In genomic region chr5:151651411-151651784, GRCm38 (mm10) we compare ENCODE assay signal across 9 mouse cellular contexts. TPM values are rescaled to one million over a fixed set of nuclear protein-coding genes. Genes with fewer than 3 reads are reported as not detected.
A peak's percentile ranks its signal among the peaks of the same experiment; 100 is the strongest.
DNase-seq lines count a peak whose midpoint lies in the region; ATAC-seq and TF ChIP-seq lines count a peak whose summit lies in the region.
"Had no signal": no experiment of that assay in that cellular context is flagged by ENCODE, and none has a peak within 500 bp of the region (broad histone marks: within the 10 kb centered on the region; RNA-seq: fewer than 3 reads in every experiment).

No protein-coding gene starts in this region.

- H3K36me3 ChIP-seq in heart, postnatal 0 days (replicated peaks; ENCODE audit: control insufficient read depth, insufficient read depth, low read length), result peaks cover 22% of the 10 kb centered on the region
- peaks cover 28% of the 10 kb centered on the region for H3K36me3 ChIP-seq in embryonic facial prominence, embryonic 12.5 days
- H3K36me3 ChIP-seq in intestine, embryonic 14.5 days (ENCODE audit: control insufficient read depth, insufficient read depth, low read length), result peaks cover 33% of the 10 kb centered on the region
- H3K36me3 ChIP-seq in midbrain, embryonic 14.5 days (ENCODE audit: control insufficient read depth, insufficient read depth, low read length), result peaks cover 28% of the 10 kb centered on the region

- no peak for TF ChIP-seq CTCF in heart, postnatal 0 days (IDR thresholded peaks at IDR 0.05; ENCODE audit: low read depth)

- H3K4me2 ChIP-seq in heart, postnatal 0 days (ENCODE audit: low read depth, low read length), result peak overlapping the region; percentile 90; the same call in 1 of the 2 replicates
- H3K4me2 ChIP-seq in embryonic facial prominence, embryonic 12.5 days (replicated peaks), result peak overlapping the region; percentile 71
- peak overlapping the region; percentile 62 for H3K4me2 ChIP-seq in intestine, embryonic 14.5 days (ENCODE audit: low read length)
- H3K4me2 ChIP-seq in midbrain, embryonic 14.5 days (ENCODE audit: low read length), result peak overlapping the region; percentile 75

- intact Hi-C loops in heart, postnatal 25 days (cut with DNase I), result no loop called here

- peak overlapping the region; percentile 81 for H3K4me3 ChIP-seq in heart, postnatal 0 days (ENCODE audit: low read depth, low read length)
- H3K4me3 ChIP-seq in embryonic facial prominence, embryonic 12.5 days, result peak overlapping the region; percentile 76; the same call in 1 of the 2 replicates
- H3K4me3 ChIP-seq in intestine, embryonic 14.5 days (ENCODE audit: low read depth, low read length), result peak overlapping the region; percentile 71
- peak overlapping the region; percentile 60; the same call in 1 of the 2 replicates for H3K4me3 ChIP-seq in midbrain, embryonic 14.5 days (replicated peaks; ENCODE audit: low read depth, low read length)

- H3K4me1 ChIP-seq in heart, postnatal 0 days (ENCODE audit: control insufficient read depth, insufficient read depth), result peaks cover 5% of the 10 kb centered on the region; the same call in 1 of the 2 replicates
- peaks cover 4% of the 10 kb centered on the region; the same call in 1 of the 2 replicates for H3K4me1 ChIP-seq in embryonic facial prominence, embryonic 12.5 days
- peaks cover 11% of the 10 kb centered on the region; the same call in 1 of the 2 replicates for H3K4me1 ChIP-seq in intestine, embryonic 14.5 days (replicated peaks; ENCODE audit: control insufficient read depth, insufficient read depth, low read length)
- peaks cover 6% of the 10 kb centered on the region for H3K4me1 ChIP-seq in midbrain, embryonic 14.5 days (ENCODE audit: control insufficient read depth, insufficient read depth, low read length)

- no peaks in the 10 kb centered on the region for H3K9me3 ChIP-seq in heart, postnatal 0 days (replicated peaks; ENCODE audit: control insufficient read depth, low read length)
- H3K9me3 ChIP-seq in embryonic facial prominence, embryonic 12.5 days, result no peaks in the 10 kb centered on the region
- no peaks in the 10 kb centered on the region for H3K9me3 ChIP-seq in intestine, embryonic 14.5 days (ENCODE audit: control insufficient read depth, low read length)
- no peaks in the 10 kb centered on the region for H3K9me3 ChIP-seq in midbrain, embryonic 14.5 days (ENCODE audit: control insufficient read depth, low read length)

- no peak for DNase-seq in heart, postnatal 0 days (ENCODE audit: low spot score)
- DNase-seq in heart, postnatal 25 days (ENCODE audit: low spot score), result no peak
- no peak for DNase-seq in intestine, embryonic 14.5 days (ENCODE audit: low spot score)
- no peak for DNase-seq in midbrain, embryonic 14.5 days
- no peak for DNase-seq in layer of hippocampus, postnatal 14 days (ENCODE audit: low spot score in 2 of 2)
- no peak for DNase-seq in kidney, adult 11 months

- no peak for TF ChIP-seq EP300 in heart, postnatal 0 days (IDR thresholded peaks at IDR 0.05; ENCODE audit: low read depth)

- no peak for ATAC-seq in heart, postnatal 0 days (ENCODE audit: insufficient read depth, low read depth)
- no peak for ATAC-seq in embryonic facial prominence, embryonic 12.5 days (ENCODE audit: insufficient number of reproducible peaks, insufficient read depth, low FRiP score, low TSS enrichment)
- ATAC-seq in intestine, embryonic 14.5 days (replicated peaks; ENCODE audit: low FRiP score, low TSS enrichment, low read depth), result 0 out of 2 replicates have a peak, but pooled peaks have one; percentile 21
- no peak for ATAC-seq in midbrain, embryonic 14.5 days (ENCODE audit: low FRiP score, low TSS enrichment)
- no peak for ATAC-seq in inflammation-experienced regulatory T-cells, adult 6 months

- 66% methylated on average over 3 of the region's 3 CpGs for WGBS in heart, postnatal 0 days
- WGBS in embryonic facial prominence, embryonic 12.5 days, result 63% methylated on average over 3 of the region's 3 CpGs
- WGBS in intestine, embryonic 14.5 days, result 66% methylated on average over 3 of the region's 3 CpGs
- WGBS in midbrain, embryonic 14.5 days, result 64% methylated on average over 3 of the region's 3 CpGs

- no peaks in the 10 kb centered on the region for H3K27me3 ChIP-seq in heart, postnatal 0 days (ENCODE audit: control insufficient read depth, insufficient read depth, low read length)
- no peaks in the 10 kb centered on the region for H3K27me3 ChIP-seq in embryonic facial prominence, embryonic 12.5 days
- H3K27me3 ChIP-seq in intestine, embryonic 14.5 days (replicated peaks; ENCODE audit: control insufficient read depth, insufficient read depth, low read length), result no peaks in the 10 kb centered on the region
- no peaks in the 10 kb centered on the region for H3K27me3 ChIP-seq in midbrain, embryonic 14.5 days (ENCODE audit: control insufficient read depth, insufficient read depth, low read length)

- H3K9ac ChIP-seq in heart, postnatal 0 days (replicated peaks; ENCODE audit: low read depth, low read length), result no peak overlapping the region
- no peak overlapping the region for H3K9ac ChIP-seq in embryonic facial prominence, embryonic 12.5 days
- peak overlapping the region; percentile 10; the same call in 1 of the 2 replicates for H3K9ac ChIP-seq in intestine, embryonic 14.5 days (ENCODE audit: low read length)
- H3K9ac ChIP-seq in midbrain, embryonic 14.5 days (replicated peaks; ENCODE audit: low read length), result no peak overlapping the region

- 0 out of 2 replicates have a peak overlapping the region, but pooled peaks have one; percentile 74 for H3K27ac ChIP-seq in heart, postnatal 0 days (ENCODE audit: low read depth)
- no peak overlapping the region for H3K27ac ChIP-seq in embryonic facial prominence, embryonic 12.5 days
- no peak overlapping the region; the same call in 1 of the 2 replicates for H3K27ac ChIP-seq in intestine, embryonic 14.5 days (ENCODE audit: low read depth)
- H3K27ac ChIP-seq in midbrain, embryonic 14.5 days (replicated peaks; ENCODE audit: low read depth, low read length), result peak overlapping the region; percentile 70

RNA-seq across cellular contexts. Expression of gene Rfc3, which starts 0.4 kb away (rescaled TPM):
- 12.9 and 20.6 TPM in 2 replicates for total RNA-seq in heart, postnatal 0 days (2014; rRNA removed; ENCODE audit: low replicate concordance)
- 24.6 and 25.1 TPM in 2 replicates for polyA plus RNA-seq in heart, postnatal 0 days (2015; fragmentation: Nextera tagmentation; extraction: Ambion mirVana)
- 1 to 10 TPM; 3.6 to 4.4 TPM for total RNA-seq in heart, postnatal 25 days (2021)
- polyA plus RNA-seq in embryonic facial prominence, embryonic 12.5 days (2016; fragmentation: Nextera tagmentation; extraction: Ambion mirVana), result 112 and 119 TPM in 2 replicates
- polyA plus RNA-seq in intestine, embryonic 14.5 days (2014; fragmentation: Nextera tagmentation; extraction: Ambion mirVana), result 95.3 and 108 TPM in 2 replicates
- polyA plus RNA-seq in midbrain, embryonic 14.5 days (2014; fragmentation: Nextera tagmentation; extraction: Ambion mirVana), result 77.3 and 85.8 TPM in 2 replicates
- polyA plus RNA-seq in inflammation-experienced regulatory T-cells, adult 6 months (2017; shearing (Covaris generic)), result 10 to 100 TPM; 33.1 to 70.8 (median 35.1) TPM
- total RNA-seq in layer of hippocampus, postnatal 14 days (2021), result 1 to 10 TPM; 6.9 to 8.6 TPM

RNA-seq across cellular contexts. Expression of gene Vmn2r18, which starts 45.6 kb away (rescaled TPM):
- not detected in 2 replicates for total RNA-seq in heart, postnatal 0 days (2014; rRNA removed; ENCODE audit: low replicate concordance)
- polyA plus RNA-seq in heart, postnatal 0 days (2015; fragmentation: Nextera tagmentation; extraction: Ambion mirVana), result not detected in 2 replicates
- total RNA-seq in heart, postnatal 25 days (2021), result not detected
- polyA plus RNA-seq in embryonic facial prominence, embryonic 12.5 days (2016; fragmentation: Nextera tagmentation; extraction: Ambion mirVana), result 0.06 TPM in 1 of 2 replicates, not detected in the other
- 0.12 TPM in 1 of 2 replicates, not detected in the other for polyA plus RNA-seq in intestine, embryonic 14.5 days (2014; fragmentation: Nextera tagmentation; extraction: Ambion mirVana)
- polyA plus RNA-seq in midbrain, embryonic 14.5 days (2014; fragmentation: Nextera tagmentation; extraction: Ambion mirVana), result not detected in 2 replicates
- polyA plus RNA-seq in inflammation-experienced regulatory T-cells, adult 6 months (2017; shearing (Covaris generic)), result not detected
- total RNA-seq in layer of hippocampus, postnatal 14 days (2021), result not detected
- total RNA-seq: hematopoietic stem cell, adult 5-6 weeks had no signal

Comparison
In these comparisons a context has a peak if more than half of its experiments do, and no peak if none do; other contexts are left out.
1. H3K27ac ChIP-seq: peak in heart, postnatal 0 days (single experiment) and midbrain, embryonic 14.5 days (single experiment); none in embryonic facial prominence, embryonic 12.5 days (single experiment) and intestine, embryonic 14.5 days (single experiment).
2. Peak in every context shown above with its lines, with median percentiles within 50 percentile points of each other: H3K4me2 ChIP-seq and H3K4me3 ChIP-seq.